Mouse (Mus musculus) heart, adult 18-20 months (tissue): Measurements from ENCODE around the gene Rnase11. TPM values are rescaled to one million over a fixed set of nuclear protein-coding genes. Genes with fewer than 3 reads are reported as not detected.
A peak's percentile ranks its signal among the peaks of the same experiment; 100 is the strongest.

ENCODE experiments used
- DNase-seq, 2 experiments: peaks; one replicate each; pipeline ENCODE4 v3.0.0; 2021 to 2022; ENCODE audit warnings: mixed read lengths in 1 of 2
- total RNA-seq, 2 experiments: library from RNA; stranded (reverse); gene quantifications; 2 replicates each; pipeline ENCODE4 v1.2.3; 2021

Gene Rnase11
- total RNA-seq, 2 experiments from 2014 or later = not detected

DNA sequence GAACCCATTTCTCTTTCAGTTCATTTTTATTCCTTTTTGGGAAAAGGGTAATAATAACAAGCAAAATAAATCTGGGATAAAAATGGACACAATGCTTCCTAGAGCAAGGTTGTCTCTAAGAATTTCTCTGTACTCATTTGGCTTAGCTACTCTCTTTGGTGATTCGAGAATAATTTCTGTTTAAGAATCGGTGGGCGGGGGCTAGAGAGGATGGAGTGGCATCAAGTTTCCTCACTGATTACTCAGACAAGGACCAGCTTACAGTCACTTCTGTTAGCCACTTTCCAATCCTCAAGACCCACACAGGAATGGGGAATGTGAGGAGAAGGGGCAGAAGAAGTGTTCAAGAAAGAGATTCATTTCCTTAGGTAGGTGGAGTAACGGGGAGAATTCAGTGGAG is 41.2 kb downstream of the Rnase11 start:
- no peak for DNase-seq

- DNase-seq = peak; percentile 86 to 87
Measured at GRCm38 (mm10) chr14:51007914-51008713, 41.8 kb downstream of the Rnase11 start.

GRCm38 (mm10) chr14:51007152-51007801 is 42.7 kb downstream of the Rnase11 start, which contains the start of gene Rnase10:
Gene Rnase10 (plus strand): TSS chr14:51007751.
- DNase-seq = no peak

Other genes starting within 250 kb of the Rnase11 start
- not detected for gene Ccnb1ip1, start 242.4 kb downstream of the Rnase11 start, total RNA-seq
- gene Parp2, start 242.3 kb downstream of the Rnase11 start, total RNA-seq = 10 to 100 TPM; 14.9 to 16.4 TPM
- 10 to 100 TPM; 10.4 to 11.6 TPM for gene Tep1, start 179.6 kb downstream of the Rnase11 start, total RNA-seq
- 10 to 100 TPM; 17.0 to 21.9 TPM for gene Klhl33, start 152.7 kb downstream of the Rnase11 start, total RNA-seq
- 10 to 100 TPM; 70.2 to 74.5 TPM for gene Osgep, start 125.3 kb downstream of the Rnase11 start, total RNA-seq
- 10 to 100 TPM; 27.0 to 31.7 TPM for gene Apex1, start 125.2 kb downstream of the Rnase11 start, total RNA-seq
- gene Pip4p1, start 119.3 kb downstream of the Rnase11 start, total RNA-seq = 10 to 100 TPM; 20.5 to 25.8 TPM
- gene Pnp, start 119.1 kb downstream of the Rnase11 start, total RNA-seq = 10 to 100 TPM; 11.4 to 14.8 TPM
- gene Gm49342, start 105.6 kb downstream of the Rnase11 start, total RNA-seq = 10 to 100 TPM; 15.7 to 16.5 TPM
- 1 to 10 TPM in 1 of 2 experiments, under 1 TPM in 1; 0.89 to 1.0 TPM for gene Pnp2, start 94.2 kb downstream of the Rnase11 start, total RNA-seq
- under 1 TPM; 0.20 to 0.41 TPM for gene Rnase10, start 42.4 kb downstream of the Rnase11 start, total RNA-seq
- gene Rnase9, start 8.3 kb downstream of the Rnase11 start, total RNA-seq = not detected
- gene Rnase12, start 7.5 kb upstream of the Rnase11 start, total RNA-seq = not detected
- not detected for gene Olfr750, start 24.3 kb upstream of the Rnase11 start, total RNA-seq
- 10 to 100 TPM; 43.0 to 46.9 TPM for gene Rnase4, start 40.9 kb upstream of the Rnase11 start, total RNA-seq
- 1 to 10 TPM; 6.1 to 6.9 TPM for gene Ang, start 41.0 kb upstream of the Rnase11 start, total RNA-seq
- gene Eddm3b, start 64.3 kb upstream of the Rnase11 start, total RNA-seq = not detected
- 1 to 10 TPM in 1 of 2 experiments, under 1 TPM in 1; 0.65 to 1.2 TPM for gene Rnase6, start 73.7 kb upstream of the Rnase11 start, total RNA-seq
- gene Rnase1, start 96.6 kb upstream of the Rnase11 start, total RNA-seq = 1 to 10 TPM in 1 of 2 experiments, under 1 TPM in 1; 0.89 to 1.3 TPM
- not detected for gene Rnase2b, start 112.1 kb upstream of the Rnase11 start, total RNA-seq
- not detected for gene Ang2, start 149.0 kb upstream of the Rnase11 start, total RNA-seq
- gene Ear14, start 153.2 kb upstream of the Rnase11 start, total RNA-seq = not detected
- 1 to 10 TPM; 1.9 to 4.1 TPM for gene Rnase2a, start 205.9 kb upstream of the Rnase11 start, total RNA-seq